22 mouse cellular contexts compared by ENCODE assay signal in genomic region chr7:46147417-46147816, GRCm38 (mm10). TPM values are rescaled to one million over a fixed set of nuclear protein-coding genes. Genes with fewer than 3 reads are reported as not detected.
A peak's percentile ranks its signal among the peaks of the same experiment; 100 is the strongest.
DNase-seq lines count a peak whose midpoint lies in the region; ATAC-seq and TF ChIP-seq lines count a peak whose summit lies in the region.
"Had no signal": no experiment of that assay in that cellular context is flagged by ENCODE, and none has a peak within 500 bp of the region (broad histone marks: within the 10 kb centered on the region; RNA-seq: fewer than 3 reads in every experiment).

No protein-coding gene starts in this region.

- no peak overlapping the region for H3K4me3 ChIP-seq in kidney, postnatal 0 days (replicated peaks; ENCODE audit: low read depth, low read length)
- no peak overlapping the region for H3K4me3 ChIP-seq in forebrain, embryonic 16.5 days (replicated peaks; ENCODE audit: low read length)
- no peak overlapping the region for H3K4me3 ChIP-seq in stomach, postnatal 0 days (ENCODE audit: low read depth, low read length)
- H3K4me3 ChIP-seq: embryonic facial prominence, embryonic 15.5 days; heart, adult 2 months; hindbrain, embryonic 15.5 days; kidney, embryonic 15.5 days; left cerebral cortex, adult 2 months; liver, embryonic 13.5 days had no signal

- H3K36me3 ChIP-seq in kidney, postnatal 0 days (ENCODE audit: insufficient read depth, low read length) = no peaks in the 10 kb centered on the region
- H3K36me3 ChIP-seq in forebrain, embryonic 16.5 days (ENCODE audit: control insufficient read depth, insufficient read depth) = no peaks in the 10 kb centered on the region
- H3K36me3 ChIP-seq in stomach, postnatal 0 days (ENCODE audit: control insufficient read depth, insufficient read depth, low read length) = no peaks in the 10 kb centered on the region
- H3K36me3 ChIP-seq: embryonic facial prominence, embryonic 15.5 days; hindbrain, embryonic 15.5 days; kidney, embryonic 15.5 days; liver, embryonic 13.5 days had no signal

- H3K9me3 ChIP-seq in kidney, postnatal 0 days (replicated peaks; ENCODE audit: low read length) = no peaks in the 10 kb centered on the region
- no peaks in the 10 kb centered on the region for H3K9me3 ChIP-seq in forebrain, embryonic 16.5 days (ENCODE audit: control insufficient read depth, low read length)
- no peaks in the 10 kb centered on the region for H3K9me3 ChIP-seq in stomach, postnatal 0 days (ENCODE audit: control insufficient read depth, low read length)
- H3K9me3 ChIP-seq: embryonic facial prominence, embryonic 15.5 days; hindbrain, embryonic 15.5 days; kidney, embryonic 15.5 days; liver, embryonic 13.5 days had no signal

- TF ChIP-seq CTCF in kidney, postnatal 0 days (IDR thresholded peaks at IDR 0.05; ENCODE audit: low read depth) = no peak
- no peak for TF ChIP-seq CTCF in stomach, postnatal 0 days (IDR thresholded peaks at IDR 0.05; ENCODE audit: low read depth)

- TF ChIP-seq EP300 in stomach, postnatal 0 days (optimal IDR thresholded peaks at IDR 0.05) = no peak

- H3K9ac ChIP-seq in kidney, postnatal 0 days (ENCODE audit: low read depth, low read length) = no peak overlapping the region
- no peak overlapping the region for H3K9ac ChIP-seq in forebrain, embryonic 16.5 days (replicated peaks; ENCODE audit: low read depth, low read length)
- H3K9ac ChIP-seq in stomach, postnatal 0 days (ENCODE audit: low read length) = no peak overlapping the region
- H3K9ac ChIP-seq: embryonic facial prominence, embryonic 15.5 days; hindbrain, embryonic 15.5 days; kidney, embryonic 15.5 days; liver, embryonic 13.5 days had no signal

- 0 out of 2 replicates have a peak, but pooled peaks have one; percentile 10 for ATAC-seq in kidney, postnatal 0 days (replicated peaks; ENCODE audit: low FRiP score, low read depth)
- ATAC-seq in forebrain, embryonic 16.5 days = 0 out of 2 replicates have a peak, but pooled peaks have one; percentile 2
- ATAC-seq in stomach, postnatal 0 days (ENCODE audit: low FRiP score, low TSS enrichment) = peak; percentile 68; the same call in 1 of the 2 replicates

- H3K27ac ChIP-seq in kidney, postnatal 0 days = no peak overlapping the region
- peak overlapping the region; percentile 77 for H3K27ac ChIP-seq in forebrain, embryonic 16.5 days (ENCODE audit: low read length)
- no peak overlapping the region for H3K27ac ChIP-seq in stomach, postnatal 0 days (replicated peaks)
- H3K27ac ChIP-seq: embryonic facial prominence, embryonic 15.5 days; heart, adult 2 months; kidney, embryonic 15.5 days; left cerebral cortex, adult 2 months; liver, embryonic 13.5 days had no signal

- H3K27me3 ChIP-seq in kidney, postnatal 0 days (ENCODE audit: insufficient read depth, low read length) = no peaks in the 10 kb centered on the region
- H3K27me3 ChIP-seq in forebrain, embryonic 16.5 days (replicated peaks; ENCODE audit: control insufficient read depth, insufficient read depth, low read length) = no peaks in the 10 kb centered on the region
- H3K27me3 ChIP-seq in stomach, postnatal 0 days (ENCODE audit: control insufficient read depth, insufficient read depth, low read length) = no peaks in the 10 kb centered on the region
- H3K27me3 ChIP-seq: embryonic facial prominence, embryonic 15.5 days; hindbrain, embryonic 15.5 days; liver, embryonic 13.5 days had no signal

- intact Hi-C loops in heart, postnatal 14 days (cut with DNase I) = no loop called here

- WGBS in kidney, postnatal 0 days = 77% methylated on average over 7 of the region's 7 CpGs
- WGBS in forebrain, embryonic 16.5 days = 91% methylated on average over 7 of the region's 7 CpGs
- WGBS in stomach, postnatal 0 days = 63% methylated on average over 7 of the region's 7 CpGs

- no peaks in the 10 kb centered on the region for H3K4me1 ChIP-seq in kidney, postnatal 0 days (replicated peaks; ENCODE audit: insufficient read depth, low read length)
- peaks cover 15% of the 10 kb centered on the region for H3K4me1 ChIP-seq in forebrain, embryonic 16.5 days (replicated peaks; ENCODE audit: control insufficient read depth, insufficient read depth, low read length)
- no peaks in the 10 kb centered on the region for H3K4me1 ChIP-seq in stomach, postnatal 0 days (replicated peaks; ENCODE audit: control insufficient read depth, insufficient read depth)
- H3K4me1 ChIP-seq: embryonic facial prominence, embryonic 15.5 days; kidney, embryonic 15.5 days; liver, embryonic 13.5 days had no signal

- H3K4me2 ChIP-seq in kidney, postnatal 0 days (ENCODE audit: low read length) = no peak overlapping the region
- H3K4me2 ChIP-seq in forebrain, embryonic 16.5 days (ENCODE audit: low read length) = no peak overlapping the region
- H3K4me2 ChIP-seq in stomach, postnatal 0 days (replicated peaks; ENCODE audit: low read depth) = no peak overlapping the region
- H3K4me2 ChIP-seq: embryonic facial prominence, embryonic 15.5 days; hindbrain, embryonic 15.5 days; kidney, embryonic 15.5 days; liver, embryonic 13.5 days had no signal

- DNase-seq in kidney, postnatal 0 days (ENCODE audit: low spot score) = no peak
- no peak for DNase-seq in kidney, postnatal 4 days
- peak; percentile 65 for DNase-seq in MEL-GATA-1-ER (ENCODE audit: extremely low read depth, low read depth)
- peak; percentile 44 for DNase-seq in stomach, postnatal 0 days (ENCODE audit: low spot score)
- DNase-seq in frontal cortex, postnatal 14 days (ENCODE audit: low spot score in 2 of 2) = no peak
- DNase-seq in heart, postnatal 14 days = no peak
- DNase-seq: adrenal gland, postnatal 14 days; cerebellum, adult 2 months; gastrocnemius, postnatal 36 days; heart, adult 2 months; heart, postnatal 4 days; kidney, adult 11 months; liver, embryonic 13.5 days; lung, adult 2 months; lung, postnatal 14 days; thymus, postnatal 14 days had no signal

RNA-seq across cellular contexts. Expression of gene Abcc8, which starts 32.4 kb away (rescaled TPM):
- polyA plus RNA-seq in kidney, postnatal 0 days (2015; fragmentation: Nextera tagmentation; extraction: Ambion mirVana) = 0.85 and 1.1 TPM in 2 replicates
- polyA plus RNA-seq in forebrain, embryonic 16.5 days (2015; fragmentation: Nextera tagmentation; extraction: Ambion mirVana) = 33.2 and 34.3 TPM in 2 replicates
- polyA plus RNA-seq in stomach, postnatal 0 days (2015; fragmentation: Nextera tagmentation; extraction: Ambion mirVana) = 3.6 and 4.0 TPM in 2 replicates
- total RNA-seq in heart, postnatal 14 days (2021) = 10 to 100 TPM; 53.4 to 61.5 TPM
- total RNA-seq: megakaryocyte, adult 5-6 weeks had no signal

RNA-seq across cellular contexts. Expression of gene Kcnj11, which starts 46.9 kb away (rescaled TPM):
- polyA plus RNA-seq in kidney, postnatal 0 days (2015; fragmentation: Nextera tagmentation; extraction: Ambion mirVana) = 0.18 and 0.33 TPM in 2 replicates
- polyA plus RNA-seq in forebrain, embryonic 16.5 days (2015; fragmentation: Nextera tagmentation; extraction: Ambion mirVana) = 5.7 and 6.0 TPM in 2 replicates
- polyA plus RNA-seq in stomach, postnatal 0 days (2015; fragmentation: Nextera tagmentation; extraction: Ambion mirVana) = 0.61 and 0.81 TPM in 2 replicates
- 10 to 100 TPM; 82.8 to 85.0 TPM for total RNA-seq in heart, postnatal 14 days (2021)
- total RNA-seq: megakaryocyte, adult 5-6 weeks had no signal
- polyA plus RNA-seq: liver, embryonic 13.5 days had no signal

Comparison
In these comparisons a context has a peak if more than half of its experiments do, and no peak if none do; other contexts are left out.
1. ATAC-seq: peak in every context shown above with its lines; median percentile 68 in stomach, postnatal 0 days; 10 in kidney, postnatal 0 days; 2 in forebrain, embryonic 16.5 days.
2. DNase-seq: peak in MEL-GATA-1-ER (single experiment) and stomach, postnatal 0 days (single experiment); none in kidney, postnatal 0 days (single experiment), kidney, postnatal 4 days (0 of 2), frontal cortex, postnatal 14 days (0 of 2) and heart, postnatal 14 days (0 of 2).